Mouse (Mus musculus): ENCODE measurements around the gene Zrsr1. TPM values are rescaled to one million over a fixed set of nuclear protein-coding genes. Genes with fewer than 3 reads are reported as not detected.

Zrsr1 gene
- total and polyA plus RNA-seq, 3 experiments: 10.4 to 15.8 TPM; not detected in 1

GRCm38 (mm10) chr11:22971835-22972709, at the start of gene Zrsr1 (continued):
- peak; percentile 79 to 88 for TF ChIP-seq EP300 (IDR thresholded peaks at IDR 0.05; ENCODE audit: low read depth in 1 of 2, low read length in 2 of 2)
- no peak for TF ChIP-seq RAD21 (IDR thresholded peaks at IDR 0.05; ENCODE audit: low read depth, low read length)
- TF ChIP-seq ZNF384 (IDR thresholded peaks at IDR 0.05; ENCODE audit: low read depth, low read length): peak; percentile 32; the same call in 1 of the 2 replicates
- no peak for TF ChIP-seq SMC3 (IDR thresholded peaks at IDR 0.05; ENCODE audit: low read depth, low read length)
- TF ChIP-seq RCOR1 (IDR thresholded peaks at IDR 0.05; ENCODE audit: low read depth, low read length): no peak; the same call in 1 of the 2 replicates

DNA sequence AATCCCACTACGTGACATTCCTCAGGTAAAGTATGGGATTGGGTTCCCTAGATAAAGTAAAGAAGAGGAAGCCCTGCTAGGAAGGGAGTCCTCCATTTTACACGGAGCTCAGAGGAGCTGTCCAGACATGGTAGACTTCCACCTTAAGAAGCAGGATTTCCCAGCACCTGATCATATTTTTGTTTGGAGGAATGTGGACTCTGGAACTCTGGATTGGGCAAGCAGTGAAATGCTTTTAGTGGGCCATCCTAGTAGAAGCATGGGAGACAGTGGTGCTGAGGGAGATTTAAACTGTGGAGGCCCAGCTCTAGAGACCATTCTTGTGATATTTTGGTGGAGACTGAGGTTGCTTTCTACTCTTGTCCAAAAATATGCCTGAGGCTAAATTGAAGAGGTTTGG, 49.3 kb upstream of the Zrsr1 start:
- Histone ChIP-seq H3K27me3 (ENCODE audit: control insufficient read depth in 1 of 2, insufficient read depth in 2 of 2, low read length in 2 of 2) (no peaks in the 10 kb centered on the region), H3K4me3 (ENCODE audit: control insufficient read depth in 1 of 2, insufficient read depth in 1 of 2, low read depth in 2 of 2, low read length in 2 of 2) (no peak overlapping the region), H3K9me3 (replicated peaks; ENCODE audit: insufficient read depth, low read length) (no peaks in the 10 kb centered on the region), H3K9ac (ENCODE audit: control insufficient read depth, low read depth, low read length, poor library complexity, severe bottlenecking) (no peak overlapping the region), H3K79me2 (ENCODE audit: control insufficient read depth, insufficient read depth, low read length, poor library complexity) (no peaks in the 10 kb centered on the region), H3K27ac (ENCODE audit: control insufficient read depth, low read depth, low read length) (no peak overlapping the region), H3K36me3 (ENCODE audit: control insufficient read depth in 1 of 2, insufficient read depth in 2 of 2, low read length in 2 of 2) (peaks cover 0 to 6% of the 10 kb centered on the region in 2 experiments; a peak in 2 of 4 replicates), H3K4me1 (ENCODE audit: control insufficient read depth in 1 of 2, insufficient read depth in 2 of 2, low read length in 2 of 2) (peaks cover 0 to 4% of the 10 kb centered on the region in 2 experiments; a peak in 2 of 4 replicates)
- DNase-seq (ENCODE audit: low read depth, low spot score): no peak
- TF ChIP-seq UBTF (IDR thresholded peaks at IDR 0.05; ENCODE audit: borderline replicate concordance, insufficient read depth, low read depth, low read length): no peak
- TF ChIP-seq RCOR1 (IDR thresholded peaks at IDR 0.05; ENCODE audit: low read depth, low read length): no peak
- TF ChIP-seq MAZ (IDR thresholded peaks at IDR 0.05; ENCODE audit: low read depth, low read length): no peak
- TF ChIP-seq BHLHE40 (IDR thresholded peaks at IDR 0.05; ENCODE audit: borderline replicate concordance, low read depth, low read length): no peak
- TF ChIP-seq CHD1 (IDR thresholded peaks at IDR 0.05; ENCODE audit: low read depth, low read length): no peak
- no peak for TF ChIP-seq POLR2A (IDR thresholded peaks at IDR 0.05; ENCODE audit: control insufficient read depth in 1 of 2, insufficient read depth in 1 of 2, low read depth in 1 of 2, low read length in 2 of 2, poor library complexity in 1 of 2)
- TF ChIP-seq ELF1 (IDR thresholded peaks at IDR 0.05; ENCODE audit: low read depth, low read length): no peak
- TF ChIP-seq USF2 (IDR thresholded peaks at IDR 0.05; ENCODE audit: borderline replicate concordance in 1 of 2, insufficient read depth in 1 of 2, low read depth in 1 of 2, low read length in 2 of 2): no peak
- TF ChIP-seq ZMIZ1 (IDR thresholded peaks at IDR 0.05; ENCODE audit: low read depth, low read length): no peak
- TF ChIP-seq GABPA (IDR thresholded peaks at IDR 0.05; ENCODE audit: low read depth, low read length): no peak
- no peak for TF ChIP-seq SIN3A (IDR thresholded peaks at IDR 0.05; ENCODE audit: low read length)
- no peak for TF ChIP-seq SMC3 (IDR thresholded peaks at IDR 0.05; ENCODE audit: low read depth, low read length)
- no peak for TF ChIP-seq TCF12 (IDR thresholded peaks at IDR 0.05; ENCODE audit: low read depth, low read length)
- no peak for TF ChIP-seq TBP (IDR thresholded peaks at IDR 0.05; ENCODE audit: low read depth, low read length)
- TF ChIP-seq GATA1 (IDR thresholded peaks at IDR 0.05; ENCODE audit: low read depth, low read length): no peak
- no peak for TF ChIP-seq NELFE (IDR thresholded peaks at IDR 0.05; ENCODE audit: low read depth, low read length)
- TF ChIP-seq MAFK (IDR thresholded peaks at IDR 0.05; ENCODE audit: borderline replicate concordance, low read depth, low read length): no peak

Data from MEL (cell line).